Mouse (Mus musculus): ENCODE measurements around the gene 4933400A11Rik.

Gene 4933400A11Rik

DNA sequence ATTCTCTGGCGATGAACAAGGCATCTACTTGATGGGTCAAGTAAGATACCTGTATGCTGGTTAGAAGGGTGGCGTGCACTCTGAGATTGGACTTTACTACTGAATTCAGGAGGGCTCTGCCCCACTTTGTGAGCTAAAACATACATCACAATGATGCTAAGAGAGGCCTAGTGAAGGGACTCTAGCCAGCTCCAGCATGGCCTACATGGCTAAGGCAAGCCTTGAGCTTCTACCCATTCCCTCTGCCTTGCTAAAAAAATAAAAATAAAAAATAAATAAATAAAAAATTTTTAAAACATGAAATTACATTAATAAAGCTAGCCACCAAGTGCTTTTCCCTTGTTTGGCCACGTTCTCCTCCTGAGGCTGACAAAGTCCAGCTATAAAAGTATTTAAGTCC is at the start of gene 4933400A11Rik:
4933400A11Rik (minus strand) TSS at position 101 of the 400 bp plus-strand sequence.
- no peak for DNase-seq

- DNase-seq, result no peak
Measured at GRCm38 (mm10) chrX:169828136-169828535, 48.7 kb upstream of the 4933400A11Rik start.

- peak in 1 of 2 experiments; percentile 6 for DNase-seq
Measured at GRCm38 (mm10) chrX:169827720-169828119, 48.3 kb upstream of the 4933400A11Rik start.

GRCm38 (mm10) chrX:169826947-169827346 is 47.5 kb upstream of the 4933400A11Rik start:
- peak; percentile 10 to 28 for DNase-seq

DNA sequence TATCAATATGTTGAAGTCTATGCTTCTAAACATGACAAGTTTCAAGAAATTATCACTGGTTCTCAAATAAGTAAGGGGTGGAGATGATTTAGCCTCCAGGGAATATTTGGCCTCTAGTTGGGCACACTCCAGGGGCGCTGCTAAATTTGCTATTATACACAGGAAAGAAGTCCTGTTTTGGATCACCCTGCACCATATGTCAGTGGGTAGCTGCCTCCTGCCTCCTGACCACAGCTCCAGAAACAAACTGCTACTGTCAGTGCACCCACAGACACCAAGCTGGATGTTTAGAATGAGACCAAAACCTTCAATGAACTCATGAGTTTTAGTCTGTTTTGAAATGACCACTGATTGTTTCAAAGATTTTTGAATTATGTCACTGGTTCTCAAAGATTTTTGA is 34.2 kb upstream of the 4933400A11Rik start:
- DNase-seq, result peak in 1 of 2 experiments; percentile 38

DNA sequence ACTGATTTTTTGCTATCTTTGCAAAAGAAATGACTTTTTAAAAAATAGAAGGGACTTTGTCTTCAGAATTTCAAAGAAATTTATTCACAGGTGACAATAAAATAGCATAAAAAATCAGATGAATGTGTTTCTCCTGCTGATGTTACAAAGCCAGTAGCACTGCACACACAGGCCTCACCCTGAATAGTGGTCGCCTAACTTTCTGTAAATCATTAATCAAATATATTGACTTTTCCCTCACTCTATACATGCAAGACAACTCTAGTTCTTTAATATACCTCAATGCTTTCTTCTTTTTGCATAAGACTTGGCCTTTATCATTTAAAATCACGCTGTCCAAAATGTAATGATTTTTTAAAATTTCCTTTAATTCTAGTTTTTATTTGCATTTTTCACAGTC is 32.3 kb upstream of the 4933400A11Rik start:
- DNase-seq, result no peak

DNA sequence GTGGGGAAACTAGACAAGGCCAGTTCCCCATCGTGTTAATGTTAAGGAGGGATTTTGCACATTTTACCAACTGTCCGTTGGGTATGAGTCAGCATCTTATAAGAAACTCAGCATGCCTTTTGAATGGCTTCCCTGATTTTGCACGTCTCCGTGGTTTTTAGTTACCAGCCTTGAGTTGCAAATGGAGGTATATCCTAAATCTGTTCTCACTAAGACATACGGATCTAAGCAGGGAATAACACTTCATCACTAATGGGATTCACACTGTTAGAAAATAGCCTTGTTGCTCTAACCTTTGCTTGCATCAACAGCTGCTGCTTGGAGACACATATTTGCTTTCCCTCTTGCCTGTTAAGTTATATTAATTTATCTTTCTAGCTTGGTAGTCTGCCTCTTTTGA is 31.9 kb upstream of the 4933400A11Rik start:
- no peak for DNase-seq

DNA sequence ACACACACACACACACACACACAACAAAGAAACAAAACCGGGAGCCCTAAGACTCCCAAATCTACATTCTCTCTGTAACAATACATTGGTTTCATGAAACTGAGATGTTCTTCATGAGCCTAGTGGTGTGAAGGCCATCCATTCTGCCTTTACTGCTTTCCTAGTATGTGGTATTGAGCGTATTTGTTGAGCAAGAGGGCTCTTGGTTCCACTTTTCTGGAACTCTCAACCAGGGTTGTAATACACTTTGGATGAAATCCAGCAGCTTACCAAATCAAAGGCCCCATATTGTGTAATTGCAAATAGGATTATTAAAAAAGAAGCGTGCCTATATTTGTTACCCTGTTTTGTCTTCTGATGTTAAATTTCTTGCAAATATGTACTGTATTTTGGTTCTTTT is 28.3 kb upstream of the 4933400A11Rik start:
- DNase-seq, result no peak

GRCm38 (mm10) chrX:169805791-169806190 is 26.4 kb upstream of the 4933400A11Rik start:
- no peak for DNase-seq

- DNase-seq, result no peak
Measured at GRCm38 (mm10) chrX:169800238-169800637, 20.8 kb upstream of the 4933400A11Rik start.

DNA sequence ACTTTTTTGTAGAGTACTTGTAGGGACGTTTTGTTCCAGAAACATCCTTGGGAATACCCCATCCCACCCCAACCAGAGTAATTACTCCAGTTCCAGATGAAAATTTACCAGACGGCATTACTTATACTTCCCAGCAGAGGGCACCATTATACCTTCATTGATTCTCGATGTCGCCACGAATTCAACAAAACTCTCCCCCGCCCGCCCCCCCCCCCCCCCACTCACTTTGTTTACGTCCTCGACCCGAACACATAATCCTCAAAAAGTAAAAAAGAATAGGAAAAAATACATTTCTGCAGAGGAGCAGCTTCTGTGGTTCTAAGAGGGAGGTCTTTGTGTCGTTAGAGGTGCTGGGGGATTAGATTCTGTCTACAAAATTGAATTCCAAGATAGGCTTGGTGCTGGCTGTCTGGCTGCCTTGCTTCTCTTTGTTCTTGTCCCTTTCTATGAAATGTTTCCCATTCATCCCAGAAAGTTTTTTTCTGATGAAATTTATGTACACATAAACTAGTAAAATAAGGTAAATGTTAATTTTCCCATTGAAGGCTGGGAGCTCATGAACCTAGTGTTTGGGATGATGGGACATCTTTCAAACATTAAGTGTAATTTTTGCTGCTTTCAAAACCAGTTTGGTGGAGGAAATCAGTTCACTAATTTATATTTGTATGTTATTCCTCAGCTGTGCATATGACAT is 19.7 kb upstream of the 4933400A11Rik start:
- DNase-seq, result peak; percentile 6 to 29

- DNase-seq, result no peak
Measured at GRCm38 (mm10) chrX:169797148-169797547, 17.7 kb upstream of the 4933400A11Rik start.

GRCm38 (mm10) chrX:169794831-169795311 is 15.4 kb upstream of the 4933400A11Rik start:
- no peak for DNase-seq

DNA sequence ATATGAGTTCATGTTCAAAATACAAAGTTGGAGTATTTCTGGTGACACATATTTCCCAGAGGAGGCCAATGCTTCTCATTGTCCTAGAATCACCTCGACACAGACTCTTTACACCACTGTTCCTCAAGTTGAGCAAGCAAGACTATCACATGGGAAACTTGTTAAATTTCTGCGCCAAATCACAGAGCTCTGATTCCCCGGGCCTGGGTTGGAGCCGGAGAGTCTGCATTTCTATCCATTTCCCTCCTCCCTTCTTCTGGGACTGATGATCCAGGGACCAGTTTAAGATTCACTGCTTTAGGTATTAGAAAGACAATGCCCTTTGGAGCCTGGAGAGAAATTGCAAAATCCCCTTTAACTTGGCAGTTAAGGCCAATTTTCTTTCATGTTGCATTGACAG is 15.0 kb upstream of the 4933400A11Rik start:
- no peak for DNase-seq

DNA sequence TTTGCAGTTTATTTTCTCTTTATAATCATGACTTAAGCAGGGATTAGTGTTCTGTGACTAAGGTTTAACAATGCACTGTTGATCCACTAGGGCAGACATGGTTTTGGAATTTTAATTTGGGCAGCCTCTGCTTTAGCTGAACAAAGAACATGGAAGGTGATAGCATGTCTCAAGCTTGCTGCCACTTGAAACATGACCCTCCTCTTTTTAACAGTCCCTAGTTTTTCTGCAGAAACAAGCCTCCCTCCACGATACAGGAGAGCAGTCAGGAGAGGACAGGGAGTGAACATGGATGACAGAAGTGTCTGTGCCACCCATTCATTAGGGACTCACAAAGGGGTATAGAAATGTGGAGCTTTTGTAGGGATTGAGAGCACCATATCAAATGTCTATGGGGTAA is 13.4 kb upstream of the 4933400A11Rik start:
- no peak for DNase-seq

GRCm38 (mm10) chrX:169789702-169790101 is 10.3 kb upstream of the 4933400A11Rik start:
- DNase-seq, result no peak

GRCm38 (mm10) chrX:169758001-169758400 is 21.4 kb downstream of the 4933400A11Rik start:
- DNase-seq, result no peak

GRCm38 (mm10) chrX:169735387-169735969 is 44.0 kb downstream of the 4933400A11Rik start:
- no peak for DNase-seq
